Mouse (Mus musculus): ENCODE data around the gene Abcg1. TPM values are rescaled to one million over a fixed set of nuclear protein-coding genes. Genes with fewer than 3 reads are reported as not detected.

Abcg1 gene
- polyA plus RNA-seq, 1 experiment from 2014 or later, result 0.01 TPM

DNA sequence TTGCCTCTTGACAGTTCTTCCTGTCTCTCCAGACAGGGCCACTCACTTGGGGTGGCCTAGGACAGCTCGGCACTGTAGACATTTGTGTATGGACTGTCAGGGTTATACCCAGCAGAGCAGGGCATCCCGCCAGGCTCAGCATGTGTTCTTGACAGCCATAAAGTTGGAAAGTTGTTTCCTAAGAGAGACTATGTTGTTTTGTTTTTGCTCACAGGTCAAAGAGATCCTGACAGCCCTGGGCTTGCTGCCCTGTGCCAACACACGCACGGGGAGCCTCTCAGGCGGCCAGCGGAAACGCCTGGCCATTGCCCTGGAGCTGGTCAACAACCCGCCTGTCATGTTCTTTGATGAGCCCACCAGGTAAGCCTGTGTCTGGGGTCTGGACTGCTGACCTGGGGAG, 46.3 kb downstream of the Abcg1 start:
- POLR2A ChIA-PET, result no interaction called here
- TF ChIP-seq CTCF (IDR thresholded peaks at IDR 0.05), result no peak
- in situ Hi-C loops (cut with MboI; ENCODE audit: low pct_unique_long_range_greater_than_20kb), result no loop called here

DNA sequence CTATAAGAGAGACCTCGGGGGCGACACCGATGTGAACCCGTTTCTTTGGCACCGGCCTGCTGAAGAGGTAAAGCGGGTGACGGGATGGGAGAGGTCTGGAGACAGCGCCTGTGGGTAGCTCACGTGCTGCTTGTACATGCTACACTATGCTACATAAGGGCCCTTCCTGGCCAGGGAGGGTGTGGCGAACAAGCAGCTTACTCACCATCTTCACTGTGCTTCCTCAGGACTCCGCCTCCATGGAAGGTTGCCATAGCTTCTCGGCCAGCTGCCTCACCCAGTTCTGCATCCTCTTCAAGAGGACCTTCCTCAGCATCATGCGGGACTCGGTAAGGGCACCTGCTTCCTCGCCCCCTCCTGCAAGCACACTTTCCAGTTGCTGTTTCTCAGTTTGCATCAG, 50.9 kb downstream of the Abcg1 start:
- TF ChIP-seq CTCF (IDR thresholded peaks at IDR 0.05), result no peak
- DNase-seq (ENCODE audit: low read depth, low spot score) (no peak), ATAC-seq (no peak)
- in situ Hi-C loops (cut with MboI; ENCODE audit: low pct_unique_long_range_greater_than_20kb), result no loop called here
- peaks cover 10% of the 10 kb centered on the region for H3K27me3 ChIP-seq
- CTCF ChIA-PET, result no interaction called here
- POLR2A ChIA-PET, result no interaction called here

More for the DNA sequence above, 46.3 kb downstream of the Abcg1 start:
- ATAC-seq (no peak), DNase-seq (ENCODE audit: low read depth, low spot score) (no peak)
- CTCF ChIA-PET, result no interaction called here
- peaks cover 9% of the 10 kb centered on the region for H3K27me3 ChIP-seq

DNA sequence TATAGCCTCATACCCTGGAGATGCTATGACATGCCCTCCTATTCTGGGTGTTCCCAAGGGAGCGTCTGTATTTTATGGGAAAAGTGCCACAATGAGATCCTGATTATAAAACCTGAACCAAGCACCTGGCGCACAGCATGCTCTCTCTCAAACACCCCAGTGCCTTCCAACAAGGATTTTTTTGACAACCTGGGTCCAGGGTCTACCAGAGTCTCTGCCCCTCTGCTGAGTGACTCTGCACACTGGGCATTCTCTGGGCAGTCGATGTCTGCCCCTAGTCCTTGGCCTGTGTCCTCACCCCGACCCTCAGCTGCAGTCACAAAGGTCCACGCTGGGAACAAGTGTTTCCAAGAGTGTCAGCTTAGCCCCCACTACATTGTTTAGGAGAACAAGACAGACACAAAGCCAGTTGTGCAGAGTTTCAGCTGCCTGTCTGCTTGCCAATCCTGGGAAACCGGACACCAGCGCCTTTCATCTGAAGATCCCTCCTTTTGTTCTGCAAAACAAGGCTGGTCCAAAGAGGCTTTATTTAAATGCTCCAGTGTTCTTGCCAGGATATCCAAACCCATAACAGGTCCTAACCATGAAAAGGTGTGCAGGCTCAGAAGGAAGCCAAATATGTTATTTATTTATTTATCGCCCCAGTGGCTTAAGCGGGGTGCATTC, 55.8 kb downstream of the Abcg1 start:
- CTCF ChIA-PET, result no interaction called here
- ATAC-seq (no peak), DNase-seq (ENCODE audit: low read depth, low spot score) (no peak)
- in situ Hi-C loops (cut with MboI; ENCODE audit: low pct_unique_long_range_greater_than_20kb), result no loop called here
- peaks cover 21% of the 10 kb centered on the region for H3K27me3 ChIP-seq
- TF ChIP-seq CTCF (IDR thresholded peaks at IDR 0.05), result no peak
- POLR2A ChIA-PET, result no interaction called here

DNA sequence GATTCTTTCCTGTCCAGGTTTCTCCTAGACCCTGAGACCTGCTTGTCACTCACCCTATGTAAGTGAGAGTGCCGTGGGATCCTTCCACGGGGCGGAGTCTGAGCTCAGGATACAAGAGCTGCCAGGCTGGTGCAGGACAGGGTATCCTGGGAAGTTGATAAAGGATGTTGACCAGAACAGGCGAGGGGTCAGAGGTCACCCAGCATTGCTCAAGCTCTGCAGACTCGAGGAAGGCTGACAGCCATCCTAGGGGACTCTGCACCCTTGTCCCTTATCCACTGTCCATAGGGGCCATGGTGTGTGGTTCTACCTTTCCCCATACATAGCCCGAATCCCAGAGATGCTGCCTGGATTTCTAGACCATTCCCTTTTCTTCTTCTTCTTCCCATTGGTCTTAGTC, 58.6 kb downstream of the Abcg1 start:
- peaks cover 21% of the 10 kb centered on the region for H3K27me3 ChIP-seq
- ATAC-seq (no peak), DNase-seq (ENCODE audit: low read depth, low spot score) (no peak)
- TF ChIP-seq CTCF (IDR thresholded peaks at IDR 0.05), result no peak
- in situ Hi-C loops (cut with MboI; ENCODE audit: low pct_unique_long_range_greater_than_20kb), result no loop called here
- POLR2A ChIA-PET, result no interaction called here
- CTCF ChIA-PET, result no interaction called here

DNA sequence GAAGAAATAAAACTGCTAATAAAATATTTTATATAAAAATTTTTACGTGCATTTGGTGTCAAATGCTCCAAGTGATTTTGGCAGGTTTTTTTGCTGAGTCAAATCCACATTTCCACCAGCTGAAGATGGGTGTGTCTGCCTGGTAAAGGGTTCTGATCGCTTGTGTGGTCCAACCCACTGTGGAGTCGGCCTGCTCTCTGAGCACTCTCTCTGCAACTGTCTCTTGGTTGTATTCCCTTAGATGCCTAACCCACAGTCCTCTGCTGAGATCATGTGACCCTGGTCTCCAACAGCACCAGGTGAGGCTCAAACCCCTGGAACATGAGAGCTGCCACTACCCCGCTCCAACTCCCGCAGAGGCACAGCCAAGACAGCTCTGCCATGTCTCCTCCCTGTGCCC, 60.5 kb downstream of the Abcg1 start:
- in situ Hi-C loops (cut with MboI; ENCODE audit: low pct_unique_long_range_greater_than_20kb), result no loop called here
- DNase-seq (ENCODE audit: low read depth, low spot score), result no peak
- POLR2A ChIA-PET, result no interaction called here
- ATAC-seq, result no peak
- no peak for TF ChIP-seq CTCF (IDR thresholded peaks at IDR 0.05)
- CTCF ChIA-PET, result interaction anchor here (1.4 kb wide), 1 partner anchor 74 kb away, joined by 3 read pairs; no protein-coding TSS in a partner anchor
- peaks cover 28% of the 10 kb centered on the region for H3K27me3 ChIP-seq

DNA sequence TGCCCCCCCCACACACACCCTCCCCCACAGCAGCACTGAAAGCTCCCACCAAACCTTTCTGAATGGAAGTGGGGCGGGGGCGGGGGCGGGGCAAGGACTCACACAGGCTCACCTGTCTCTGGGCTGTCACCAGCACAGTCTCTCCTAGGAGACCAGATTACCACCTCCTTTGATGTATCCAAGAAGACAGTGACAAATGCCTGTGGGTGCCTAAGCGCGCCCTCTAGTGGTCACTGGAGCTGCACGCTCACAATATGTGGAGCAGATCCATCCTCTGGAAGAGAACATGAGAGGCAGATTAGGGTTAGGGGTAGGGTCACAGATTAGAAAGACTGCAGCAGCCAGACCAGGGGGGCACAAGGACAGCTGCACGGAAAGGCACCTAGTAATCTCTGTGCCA, 62.0 kb downstream of the Abcg1 start:
- no peak for DNase-seq (ENCODE audit: low read depth, low spot score)
- in situ Hi-C loops (cut with MboI; ENCODE audit: low pct_unique_long_range_greater_than_20kb), result no loop called here

DNA sequence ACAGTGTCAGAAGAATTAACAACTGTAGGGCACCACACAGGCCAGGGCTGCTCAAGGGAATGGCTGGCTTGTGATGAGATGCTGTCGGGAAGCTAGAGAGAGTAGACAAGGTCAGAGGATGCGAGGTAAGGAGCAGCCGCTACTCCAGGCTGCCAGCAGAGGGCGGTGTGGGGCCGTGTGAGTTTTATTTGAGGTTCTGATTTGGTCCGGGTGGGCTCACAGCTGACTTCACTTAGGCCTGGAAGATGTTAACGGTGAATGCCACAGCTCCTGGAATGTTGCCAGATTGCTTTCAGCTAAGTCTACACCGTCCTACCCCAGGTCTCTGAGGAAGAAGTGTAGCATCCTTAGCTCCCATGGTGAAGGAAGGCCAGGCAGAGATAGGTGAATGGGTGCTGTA, 64.5 kb downstream of the Abcg1 start:
- ChIA-PET POLR2A (no interaction called here), CTCF (interaction anchor here (1.0 kb wide), 2 partner anchors 10 to 37 kb away, joined by 3 read pairs; no protein-coding TSS in a partner anchor)
- in situ Hi-C loops (cut with MboI; ENCODE audit: low pct_unique_long_range_greater_than_20kb), result loop anchor here (5.0 kb wide), 1 partner anchor 110 kb away; no protein-coding TSS in a partner anchor
- DNase-seq (ENCODE audit: low read depth, low spot score) (no peak), ATAC-seq (no peak)
- TF ChIP-seq CTCF (IDR thresholded peaks at IDR 0.05), result peak; percentile 76
- peaks cover 7% of the 10 kb centered on the region for H3K27me3 ChIP-seq

More for the DNA sequence above, 62.0 kb downstream of the Abcg1 start:
- peaks cover 18% of the 10 kb centered on the region for H3K27me3 ChIP-seq
- CTCF ChIA-PET, result interaction anchor here (0.8 to 1.1 kb wide), 2 partner anchors 13 to 30 kb away, joined by 4 to 6 read pairs; no protein-coding TSS in a partner anchor
- no peak for TF ChIP-seq CTCF (IDR thresholded peaks at IDR 0.05)
- POLR2A ChIA-PET, result no interaction called here
- no peak for ATAC-seq

DNA sequence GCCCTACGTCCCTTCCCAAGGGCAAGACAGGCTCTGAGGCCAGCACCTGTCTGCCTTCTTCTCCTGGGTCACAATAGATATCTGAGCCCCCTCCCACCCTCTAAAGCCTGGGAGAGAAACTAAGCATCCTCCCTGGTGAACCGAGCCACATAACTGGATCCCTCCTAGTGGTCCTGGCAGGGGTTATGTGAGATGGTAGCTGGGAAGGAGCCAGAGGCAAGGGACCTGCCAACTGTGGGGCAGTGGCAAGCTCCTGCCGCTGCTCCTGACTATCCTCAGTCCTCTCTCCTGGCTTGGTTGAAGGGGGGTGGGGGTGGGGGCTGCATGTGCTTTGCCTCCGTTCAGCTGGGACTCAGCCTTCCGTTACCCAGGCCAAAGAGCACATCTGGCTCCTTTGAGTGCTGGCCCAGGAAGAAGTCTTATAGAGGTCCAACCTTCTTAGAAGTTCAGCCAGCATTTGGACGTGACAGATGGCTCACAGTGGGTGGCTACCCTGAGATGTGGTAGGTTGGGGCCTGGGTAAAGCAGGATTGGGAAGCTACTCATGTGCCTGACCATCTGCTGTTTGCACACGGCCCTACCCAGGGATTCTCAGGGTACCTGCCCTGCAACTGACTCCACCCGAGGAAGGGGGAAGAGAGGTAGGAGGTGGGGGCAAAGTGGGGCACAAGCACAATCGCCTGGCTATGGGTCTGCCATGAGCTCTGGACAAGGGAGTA, 68.2 kb downstream of the Abcg1 start:
- no peak for TF ChIP-seq CTCF (IDR thresholded peaks at IDR 0.05)

DNA sequence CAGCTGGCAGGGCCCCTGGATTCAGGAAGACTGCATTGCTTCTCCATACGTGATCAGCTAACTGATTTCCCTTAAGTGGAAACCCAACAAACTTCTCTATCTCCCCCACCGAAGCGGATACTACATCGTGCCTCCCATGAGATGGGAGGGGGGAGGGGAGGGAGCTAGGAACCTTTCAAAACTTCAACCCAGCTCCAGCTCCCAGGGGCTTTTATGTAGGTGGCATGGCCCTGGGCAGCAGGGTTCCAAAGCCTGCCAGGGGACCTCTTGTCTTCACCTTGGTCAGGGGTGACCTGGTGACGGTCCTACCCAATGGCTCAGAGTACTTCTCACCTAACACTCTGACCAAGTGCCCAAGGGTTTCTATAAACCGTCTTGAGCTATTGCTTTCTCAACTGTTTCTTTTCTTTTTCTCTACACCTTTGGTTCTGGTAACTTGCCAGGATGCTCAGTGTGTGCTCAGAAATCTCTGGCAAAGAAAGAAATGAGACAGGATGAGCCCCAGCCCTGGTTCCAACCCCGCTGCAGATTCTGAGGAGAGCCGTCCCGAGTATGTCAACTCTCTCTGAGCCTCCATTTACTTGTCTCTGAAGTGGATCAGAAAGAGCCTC, 71.3 kb downstream of the Abcg1 start:
- ATAC-seq (no peak), DNase-seq (ENCODE audit: low read depth, low spot score) (no peak)
- ChIA-PET CTCF (no interaction called here), POLR2A (no interaction called here)
- no peak for TF ChIP-seq CTCF (IDR thresholded peaks at IDR 0.05)
- H3K27me3 ChIP-seq, result no peaks in the 10 kb centered on the region
- in situ Hi-C loops (cut with MboI; ENCODE audit: low pct_unique_long_range_greater_than_20kb), result no loop called here

More for the DNA sequence above, 68.2 kb downstream of the Abcg1 start:
- ATAC-seq (no peak), DNase-seq (ENCODE audit: low read depth, low spot score) (no peak)
- ChIA-PET POLR2A (no interaction called here), CTCF (no interaction called here)
- in situ Hi-C loops (cut with MboI; ENCODE audit: low pct_unique_long_range_greater_than_20kb), result no loop called here
- H3K27me3 ChIP-seq, result peaks cover 7% of the 10 kb centered on the region

DNA sequence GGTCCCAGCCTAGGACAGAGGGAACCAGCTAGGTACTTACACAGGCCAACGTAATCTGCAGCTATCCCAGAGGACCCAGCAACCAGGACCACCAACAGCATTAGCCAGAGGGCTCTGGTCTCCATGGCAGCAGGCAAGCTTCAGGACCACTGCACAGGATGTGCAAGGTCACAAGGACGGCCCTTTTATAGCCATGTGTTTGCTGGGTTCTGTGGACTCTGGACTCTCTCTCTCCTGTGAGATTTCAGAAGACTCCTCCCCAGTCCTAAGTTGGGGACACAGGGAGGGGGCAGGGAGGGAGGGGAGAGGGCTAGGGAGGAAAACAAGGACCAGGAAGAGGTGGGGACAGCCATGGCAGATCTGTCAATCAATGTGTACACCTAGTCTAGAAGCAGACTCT, 72.0 kb downstream of the Abcg1 start, which contains the start of gene Tff3:
Gene Tff3, minus strand, starts transcription at position 195 of the 400 bp plus-strand sequence.
- in situ Hi-C loops (cut with MboI; ENCODE audit: low pct_unique_long_range_greater_than_20kb), result no loop called here
- DNase-seq (ENCODE audit: low read depth, low spot score), result no peak
- TF ChIP-seq CTCF (IDR thresholded peaks at IDR 0.05), result no peak
- H3K27me3 ChIP-seq, result peaks cover 2% of the 10 kb centered on the region
- ChIA-PET POLR2A (no interaction called here), CTCF (no interaction called here)
- ATAC-seq, result no peak

DNA sequence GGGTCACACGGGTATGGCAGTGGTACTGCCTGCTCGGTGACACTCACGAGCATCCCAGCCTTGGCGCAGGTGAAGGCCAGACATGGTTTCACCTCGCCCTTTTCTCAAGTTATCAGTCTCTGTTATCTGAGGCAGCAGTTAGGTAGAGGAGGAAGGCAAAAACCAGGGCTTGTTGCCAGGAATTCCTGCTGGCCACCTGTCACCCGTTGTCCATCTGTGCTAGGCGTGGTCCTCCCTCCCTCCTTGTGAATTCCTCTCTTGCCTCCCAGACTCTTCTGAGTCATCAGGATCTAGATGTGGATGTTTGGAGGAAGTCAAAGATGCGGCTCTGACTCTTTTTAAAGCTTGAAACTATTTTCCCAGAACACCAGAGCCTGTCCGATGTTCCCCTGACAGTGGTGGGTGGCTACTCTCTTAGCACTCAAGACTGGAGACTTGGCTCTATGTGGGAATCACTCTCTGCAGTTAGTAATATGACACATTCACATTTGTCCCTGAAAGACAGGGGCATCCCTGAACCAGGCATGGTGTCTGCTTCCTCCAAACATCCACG, 73.9 kb downstream of the Abcg1 start:
- TF ChIP-seq CTCF (IDR thresholded peaks at IDR 0.05), result no peak

More for the DNA sequence above, 73.9 kb downstream of the Abcg1 start:
- peaks cover 2% of the 10 kb centered on the region for H3K27me3 ChIP-seq
- CTCF ChIA-PET, result no interaction called here
- ATAC-seq (no peak), DNase-seq (ENCODE audit: low read depth, low spot score) (no peak)
- POLR2A ChIA-PET, result no interaction called here
- in situ Hi-C loops (cut with MboI; ENCODE audit: low pct_unique_long_range_greater_than_20kb), result loop anchor here (10.0 kb wide), 1 partner anchor 353 kb away; no protein-coding TSS in a partner anchor
